Mouse (Mus musculus) G1E (cell line): Measurements from ENCODE around the gene Gss.

Experiments used
- CTCF ChIP-seq: IDR thresholded peaks from 2 replicates; pipeline ENCODE4 v1.5.1; 2012; ENCODE audit warnings: low read depth, low read length, inconsistent platforms, mixed read lengths
- GATA1 ChIP-seq: IDR thresholded peaks from 2 replicates; pipeline ENCODE4 v1.6.1; 2012; ENCODE audit warnings: borderline replicate concordance, low read length, inconsistent platforms, mixed read lengths
- TAL1 ChIP-seq: conservative IDR thresholded peaks from 2 replicates; pipeline ENCODE4 v1.6.1; 2012; ENCODE audit warnings: low read depth, low read length, inconsistent platforms, mixed read lengths

- TF ChIP-seq CTCF, result no peak
- TF ChIP-seq GATA1, result no peak
- no peak for TF ChIP-seq TAL1
These were observed 30.0 kb upstream of the Gss start for GRCm38 (mm10) chr2:155622606-155623005.
